Mouse (Mus musculus) limb, embryonic 15.5 days (tissue): ENCODE data around the gene Kxd1. TPM values are rescaled to one million over a fixed set of nuclear protein-coding genes. Genes with fewer than 3 reads are reported as not detected.

Experiments used
- ATAC-seq: fragments of 200-750 bp; cut with Nextera tagmentation; 2 replicates; pipeline ENCODE4 v1.8.0; 2017; ENCODE audit warnings: low read depth, moderate TSS enrichment; ENCODE audit not compliant: insufficient number of reproducible peaks, low FRiP score, low TSS enrichment
- H3K27ac ChIP-seq: fragments of 300-500 bp; sonication (generic); 2 replicates; pipeline ENCODE4 v1.5.1; 2015; ENCODE audit warnings: moderate library complexity, mild to moderate bottlenecking, inconsistent platforms
- H3K27me3 ChIP-seq: fragments of 300-500 bp; sonication (generic); 2 replicates; pipeline ENCODE4 v1.6.1; 2015; ENCODE audit warnings: inconsistent platforms
- H3K36me3 ChIP-seq: fragments of 300-500 bp; sonication (generic); 2 replicates; pipeline ENCODE4 v1.6.1; 2015; ENCODE audit warnings: inconsistent platforms
- H3K4me1 ChIP-seq: fragments of 300-500 bp; sonication (generic); 2 replicates; pipeline ENCODE4 v1.6.1; 2015; ENCODE audit warnings: inconsistent platforms
- H3K4me2 ChIP-seq: fragments of 300-500 bp; sonication (generic); 2 replicates; pipeline ENCODE4 v1.6.1; 2015; ENCODE audit warnings: mild to moderate bottlenecking, inconsistent platforms
- H3K4me3 ChIP-seq: fragments of 300-500 bp; sonication (generic); 2 replicates; pipeline ENCODE4 v1.5.1; 2015; ENCODE audit warnings: mild to moderate bottlenecking, inconsistent platforms
- H3K9ac ChIP-seq: fragments of 300-500 bp; sonication (generic); 2 replicates; pipeline ENCODE4 v1.6.1; 2015; ENCODE audit warnings: inconsistent platforms
- H3K9me3 ChIP-seq: fragments of 300-500 bp; sonication (generic); 2 replicates; pipeline ENCODE4 v1.6.1; 2016; ENCODE audit warnings: inconsistent platforms
- WGBS: fragments of 180-500 bp; shearing (Covaris S2); methylation state at CpG from one replicate; pipeline ENCODE4 v1.1.7; 2015; 5-methylcytosine and 5-hydroxymethylcytosine counted together
- polyA plus RNA-seq: library from polyadenylated mRNA; unstranded; fragments of >200 nt; fragmentation: Nextera tagmentation; extraction: Ambion mirVana; gene quantifications from 2 replicates; pipeline ENCODE4 v1.2.1, GENCODE M21; 2015

Gene Kxd1
- polyA plus RNA-seq, 1 experiment from 2014 or later: 55.1 TPM

DNA sequence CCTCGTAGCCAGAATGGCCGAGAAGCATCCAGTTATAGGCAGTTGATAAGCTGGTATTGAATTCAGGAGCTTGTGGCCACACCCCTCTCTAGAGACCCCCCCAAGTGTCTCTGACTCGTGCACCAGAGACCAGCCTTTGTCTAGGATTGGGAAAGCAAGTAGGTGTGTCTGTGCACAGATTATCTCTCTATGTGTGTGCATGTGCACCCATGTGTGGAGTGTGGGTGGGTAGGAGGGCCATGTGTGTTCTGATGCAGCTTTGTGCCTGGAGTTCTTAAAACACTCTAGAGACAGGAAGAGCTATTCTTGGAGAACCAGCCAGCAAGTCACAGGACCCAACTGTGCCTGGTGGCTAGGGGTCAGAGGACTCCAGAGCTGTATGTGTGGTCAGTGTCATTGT, 32.8 kb upstream of the Kxd1 start:
- 69% methylated on average over 3 of the region's 3 CpGs for WGBS
- Histone ChIP-seq H3K9me3 (no peaks in the 10 kb centered on the region), H3K36me3 (peaks cover 11% of the 10 kb centered on the region), H3K27me3 (no peaks in the 10 kb centered on the region), H3K9ac (no peak overlapping the region), H3K27ac (no peak overlapping the region), H3K4me3 (no peak overlapping the region), H3K4me1 (peaks cover 40% of the 10 kb centered on the region), H3K4me2 (no peak overlapping the region)
- ATAC-seq: no peak

DNA sequence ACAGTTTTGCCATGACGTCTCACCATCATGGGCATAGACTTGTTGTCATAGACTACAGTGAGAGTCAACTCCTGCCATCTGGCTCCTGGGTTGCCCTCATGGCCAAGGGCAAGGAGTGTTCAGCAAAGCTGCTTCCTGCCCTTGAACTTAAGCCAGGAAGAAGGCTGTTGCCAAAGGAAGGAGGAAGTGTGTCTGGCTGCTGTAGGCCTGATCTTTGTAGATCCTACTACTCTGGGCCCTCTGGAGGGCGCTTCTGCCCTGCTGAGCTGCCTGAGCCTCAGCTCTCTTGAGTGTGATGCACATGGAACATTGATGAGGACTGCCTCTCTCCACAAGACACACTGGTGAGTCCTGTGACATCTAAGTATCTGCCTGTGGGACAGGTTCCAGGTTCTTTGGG, 32.3 kb upstream of the Kxd1 start:
- H3K9ac ChIP-seq: no peak overlapping the region
- H3K4me1 ChIP-seq: peaks cover 36% of the 10 kb centered on the region
- no peak for ATAC-seq
- whole genome bisulfite sequencing: 83% methylated on average over 2 of the region's 2 CpGs
- no peak overlapping the region for H3K27ac ChIP-seq
- no peaks in the 10 kb centered on the region for H3K9me3 ChIP-seq
- peaks cover 11% of the 10 kb centered on the region for H3K36me3 ChIP-seq
- no peak overlapping the region for H3K4me2 ChIP-seq
- H3K4me3 ChIP-seq: no peak overlapping the region
- no peaks in the 10 kb centered on the region for H3K27me3 ChIP-seq

DNA sequence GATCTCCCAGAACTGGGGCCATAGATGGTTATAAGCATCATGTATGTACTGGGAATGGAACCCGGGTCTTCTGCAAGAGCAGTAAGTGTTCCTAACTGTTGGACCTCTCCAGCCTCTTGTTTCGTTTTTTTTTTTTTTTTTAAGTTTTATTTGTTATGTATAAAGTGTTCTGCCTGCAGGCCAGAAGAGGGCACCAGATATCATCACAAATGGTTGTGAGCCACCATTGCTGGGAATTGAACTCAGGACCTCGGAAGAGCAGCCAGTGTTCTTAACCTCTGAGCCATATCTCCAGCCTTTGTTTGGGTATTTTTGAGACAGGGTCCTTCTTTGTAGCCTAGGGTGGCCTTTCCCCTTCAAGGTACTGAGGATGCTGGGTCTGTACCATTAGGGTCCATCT, 31.2 kb upstream of the Kxd1 start:
- Histone ChIP-seq H3K36me3 (peaks cover 11% of the 10 kb centered on the region), H3K4me3 (no peak overlapping the region), H3K9ac (no peak overlapping the region), H3K9me3 (no peaks in the 10 kb centered on the region), H3K27ac (no peak overlapping the region), H3K27me3 (no peaks in the 10 kb centered on the region), H3K4me2 (no peak overlapping the region), H3K4me1 (peaks cover 29% of the 10 kb centered on the region)
- WGBS: 71% methylated on average over 3 of the region's 3 CpGs
- ATAC-seq: no peak

DNA sequence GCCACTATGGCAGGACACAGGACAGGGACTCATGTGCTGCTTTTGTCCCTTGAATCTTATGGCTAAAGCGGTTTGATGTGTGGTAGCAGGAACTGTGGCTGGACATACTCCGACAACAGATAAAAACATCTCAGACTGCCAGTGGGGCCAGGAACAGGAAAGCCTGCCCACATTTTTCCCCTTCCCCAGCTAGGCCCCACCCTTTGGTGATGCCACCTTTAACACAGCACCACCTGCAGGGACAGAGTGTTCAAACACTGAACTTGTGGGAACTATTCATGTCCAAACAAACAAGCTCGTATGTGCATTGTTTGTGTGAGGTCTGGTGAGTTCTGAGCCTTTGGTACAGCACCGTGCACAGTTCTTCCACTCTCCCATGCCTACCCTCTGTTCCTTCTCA, 30.6 kb upstream of the Kxd1 start:
- Histone ChIP-seq H3K4me1 (peaks cover 35% of the 10 kb centered on the region), H3K27ac (no peak overlapping the region), H3K9ac (0 out of 2 replicates have a peak overlapping the region, but pooled peaks have one; percentile 1), H3K36me3 (peaks cover 11% of the 10 kb centered on the region), H3K9me3 (no peaks in the 10 kb centered on the region), H3K27me3 (no peaks in the 10 kb centered on the region), H3K4me2 (no peak overlapping the region), H3K4me3 (no peak overlapping the region)
- no peak for ATAC-seq
- WGBS: 60% methylated on average over 4 of the region's 4 CpGs

DNA sequence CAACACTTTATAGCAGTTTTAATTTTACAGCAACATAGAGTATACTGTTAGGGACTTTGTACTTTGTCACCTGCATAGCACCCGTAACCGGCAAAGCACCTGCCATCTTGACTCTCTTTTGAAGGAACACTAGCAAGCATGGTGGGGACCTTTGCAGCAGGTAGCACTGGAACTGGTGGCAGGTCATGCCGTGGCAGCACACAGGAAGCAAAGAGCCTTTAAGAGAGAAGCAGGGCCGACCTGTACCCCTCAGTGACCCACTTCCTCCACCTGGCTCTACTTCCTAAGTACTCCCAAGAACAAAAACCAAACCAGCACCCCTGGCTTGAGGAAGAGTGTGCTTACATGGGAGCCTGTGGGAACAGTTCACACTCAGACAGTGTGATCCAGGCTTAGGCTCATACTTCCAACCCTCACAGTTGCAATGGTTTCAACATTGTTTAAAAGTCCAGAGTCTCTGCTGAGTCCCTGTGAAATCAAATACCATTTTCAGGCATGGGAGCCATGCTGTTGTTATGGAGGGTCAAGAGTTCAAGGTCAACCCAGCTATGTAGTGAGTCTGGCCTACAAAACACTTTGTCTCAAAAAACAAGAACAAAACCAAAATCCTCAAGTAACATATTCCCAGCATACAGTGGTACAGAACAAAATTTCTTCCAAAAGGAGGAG, 27.5 kb upstream of the Kxd1 start:
- Histone ChIP-seq H3K27ac (no peak overlapping the region), H3K9me3 (no peaks in the 10 kb centered on the region), H3K9ac (no peak overlapping the region), H3K4me2 (no peak overlapping the region), H3K4me3 (no peak overlapping the region), H3K4me1 (peaks cover 31% of the 10 kb centered on the region), H3K36me3 (peaks cover 8% of the 10 kb centered on the region; the same call in 1 of the 2 replicates), H3K27me3 (no peaks in the 10 kb centered on the region)
- no peak for ATAC-seq
- WGBS: 86% methylated on average over 4 of the region's 4 CpGs

DNA sequence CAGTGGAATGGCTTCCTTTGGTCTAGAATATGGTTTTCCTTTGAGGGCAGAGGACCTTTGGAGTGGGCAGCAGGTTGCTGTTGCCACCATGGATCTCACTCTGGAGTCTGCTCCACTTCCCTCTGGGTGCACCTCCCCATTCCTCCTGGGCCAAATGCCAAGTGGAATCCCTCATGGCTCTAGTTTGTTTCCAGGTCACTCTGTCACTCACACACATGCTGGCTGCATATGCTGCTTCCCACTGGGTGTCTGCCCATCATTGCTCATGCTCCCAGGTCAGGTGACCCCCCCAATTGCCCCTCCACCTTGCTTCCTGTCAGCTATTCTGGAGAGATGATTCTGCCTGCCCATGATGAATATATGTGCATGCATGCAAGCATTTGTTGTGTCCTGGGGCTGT, 26.0 kb upstream of the Kxd1 start:
- Histone ChIP-seq H3K36me3 (peaks cover 8% of the 10 kb centered on the region; the same call in 1 of the 2 replicates), H3K9ac (no peak overlapping the region), H3K4me3 (no peak overlapping the region), H3K27ac (no peak overlapping the region), H3K4me2 (no peak overlapping the region), H3K9me3 (no peaks in the 10 kb centered on the region), H3K27me3 (no peaks in the 10 kb centered on the region), H3K4me1 (peaks cover 25% of the 10 kb centered on the region)
- ATAC-seq: no peak

DNA sequence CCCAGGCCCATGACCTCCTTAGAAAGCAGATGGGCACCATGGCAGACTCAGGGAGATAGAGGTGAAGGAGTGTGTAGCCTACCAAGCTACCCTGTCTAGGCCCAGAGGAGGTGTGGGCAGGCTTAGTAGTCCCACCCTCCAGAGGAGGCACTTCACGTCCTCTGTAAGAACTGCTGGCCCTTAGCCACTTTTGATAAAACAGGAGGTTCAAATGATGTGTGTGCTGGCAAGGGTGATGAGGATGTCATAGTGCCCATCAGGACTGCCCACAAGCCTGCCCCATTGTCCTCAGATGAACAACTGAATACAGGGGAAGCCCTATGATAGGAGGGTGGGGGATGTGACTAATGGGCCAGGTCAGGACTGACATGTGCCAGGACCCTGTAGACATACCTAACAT, 25.1 kb upstream of the Kxd1 start:
- no peak for ATAC-seq
- H3K27ac ChIP-seq: no peak overlapping the region

DNA sequence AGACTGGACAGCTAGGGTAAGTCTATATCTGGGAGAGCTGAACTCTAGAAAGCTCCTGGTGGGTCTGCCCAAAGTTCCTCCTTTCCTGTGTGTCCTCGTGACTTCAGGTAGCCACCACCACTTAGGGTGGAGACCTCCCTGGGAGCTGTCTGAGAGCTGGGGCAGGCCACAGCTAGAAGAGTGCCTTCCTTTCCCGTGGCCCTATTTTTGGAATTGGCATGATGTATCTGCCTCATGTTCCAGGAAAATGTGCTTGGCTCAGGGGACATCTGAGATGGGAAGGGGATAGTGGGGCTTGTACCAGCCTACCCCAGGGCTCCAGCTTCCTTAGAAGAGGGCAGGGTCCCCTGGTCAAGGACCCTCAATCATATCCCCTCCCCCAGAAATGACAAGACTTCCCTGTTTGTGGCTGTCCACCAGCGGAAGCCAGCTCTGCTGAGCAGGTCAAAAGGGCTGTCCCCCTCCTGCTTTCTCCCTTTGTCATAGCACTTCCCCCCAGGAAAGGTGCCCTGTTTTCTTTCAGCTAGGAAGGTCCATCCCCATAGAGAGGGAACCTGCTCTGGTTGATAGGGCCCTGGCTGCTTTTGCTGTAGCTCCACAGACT, 23.9 kb upstream of the Kxd1 start:
- Histone ChIP-seq H3K9ac (no peak overlapping the region), H3K27me3 (no peaks in the 10 kb centered on the region), H3K36me3 (0 out of 2 replicates have a peak, but pooled peaks cover 3% of the 10 kb centered on the region), H3K4me3 (no peak overlapping the region), H3K4me2 (no peak overlapping the region), H3K4me1 (peaks cover 25% of the 10 kb centered on the region), H3K27ac (no peak overlapping the region), H3K9me3 (no peaks in the 10 kb centered on the region)
- ATAC-seq: no peak
- 68% methylated on average over 3 of the region's 3 CpGs for WGBS

More for the DNA sequence above, 25.1 kb upstream of the Kxd1 start:
- Histone ChIP-seq H3K36me3 (peaks cover 8% of the 10 kb centered on the region; the same call in 1 of the 2 replicates), H3K27me3 (no peaks in the 10 kb centered on the region), H3K9ac (no peak overlapping the region), H3K4me1 (peaks cover 24% of the 10 kb centered on the region), H3K4me3 (no peak overlapping the region), H3K4me2 (no peak overlapping the region), H3K9me3 (no peaks in the 10 kb centered on the region)
- 56% methylated on average over 1 of the region's 1 CpGs for WGBS

DNA sequence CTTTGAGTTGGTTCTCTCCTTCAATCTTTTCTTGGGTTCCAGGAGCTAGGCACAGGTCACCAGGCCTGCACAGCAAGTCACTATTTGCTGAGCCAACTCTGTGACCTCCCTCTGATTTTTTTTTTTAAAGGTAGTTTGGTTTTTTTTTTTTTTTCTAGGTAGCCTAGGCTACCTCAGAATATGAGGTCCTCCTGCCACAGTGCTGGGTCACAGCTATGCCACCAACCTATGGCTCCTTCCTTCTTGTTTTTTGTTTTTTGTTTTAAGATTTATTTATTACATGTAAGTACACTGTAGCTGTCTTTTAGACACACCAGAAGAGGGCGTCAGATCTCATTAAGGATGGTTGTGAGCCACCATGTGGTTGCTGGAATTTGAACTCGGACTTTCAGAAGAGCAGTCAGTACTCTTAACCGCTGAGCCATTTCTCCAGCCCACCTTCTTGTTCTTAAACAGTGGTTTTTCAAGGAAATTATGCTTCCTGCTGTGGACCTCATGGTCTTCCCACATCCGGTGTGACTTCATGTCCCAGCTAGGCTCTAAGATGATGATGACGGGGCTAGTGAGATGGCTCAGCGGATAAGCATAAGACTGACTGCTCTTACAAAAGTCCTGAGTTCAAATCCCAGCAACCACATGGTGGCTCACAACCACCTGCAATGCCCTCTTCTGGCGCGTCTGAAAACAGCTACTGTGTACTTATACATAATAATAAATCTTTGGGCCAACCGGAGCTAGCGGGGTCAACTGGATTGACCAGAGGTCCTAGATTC, 21.8 kb upstream of the Kxd1 start:
- Histone ChIP-seq H3K36me3 (no peaks in the 10 kb centered on the region), H3K9me3 (no peaks in the 10 kb centered on the region), H3K9ac (no peak overlapping the region), H3K4me1 (peaks cover 25% of the 10 kb centered on the region), H3K4me2 (no peak overlapping the region), H3K27ac (no peak overlapping the region), H3K27me3 (no peaks in the 10 kb centered on the region), H3K4me3 (no peak overlapping the region)
- WGBS: 92% methylated on average over 10 of the region's 10 CpGs
- no peak for ATAC-seq

DNA sequence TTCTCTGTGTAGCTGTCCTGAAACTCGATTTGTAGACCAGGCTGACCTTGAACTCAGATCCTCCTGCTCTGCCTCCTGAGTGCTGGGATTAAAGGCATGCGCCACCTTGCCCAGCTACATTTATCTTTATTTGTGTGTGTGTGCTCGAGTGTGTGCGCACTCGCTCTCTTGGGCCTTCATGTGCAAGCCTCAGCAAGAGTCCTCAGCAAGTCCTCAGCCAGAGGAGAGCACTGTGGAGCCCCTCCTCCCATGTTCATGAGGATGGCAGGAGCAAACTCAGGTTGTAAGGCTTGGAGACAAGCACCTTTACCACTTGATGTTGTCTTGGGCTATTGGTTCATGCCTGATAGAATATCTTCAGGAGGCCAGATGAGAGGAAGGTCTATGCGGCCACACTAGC, 20.0 kb upstream of the Kxd1 start:
- Histone ChIP-seq H3K36me3 (no peaks in the 10 kb centered on the region), H3K4me3 (no peak overlapping the region), H3K4me2 (no peak overlapping the region), H3K4me1 (peaks cover 18% of the 10 kb centered on the region; the same call in 1 of the 2 replicates), H3K9me3 (no peaks in the 10 kb centered on the region), H3K9ac (no peak overlapping the region), H3K27ac (no peak overlapping the region), H3K27me3 (no peaks in the 10 kb centered on the region)
- no peak for ATAC-seq
- 89% methylated on average over 6 of the region's 6 CpGs for WGBS

DNA sequence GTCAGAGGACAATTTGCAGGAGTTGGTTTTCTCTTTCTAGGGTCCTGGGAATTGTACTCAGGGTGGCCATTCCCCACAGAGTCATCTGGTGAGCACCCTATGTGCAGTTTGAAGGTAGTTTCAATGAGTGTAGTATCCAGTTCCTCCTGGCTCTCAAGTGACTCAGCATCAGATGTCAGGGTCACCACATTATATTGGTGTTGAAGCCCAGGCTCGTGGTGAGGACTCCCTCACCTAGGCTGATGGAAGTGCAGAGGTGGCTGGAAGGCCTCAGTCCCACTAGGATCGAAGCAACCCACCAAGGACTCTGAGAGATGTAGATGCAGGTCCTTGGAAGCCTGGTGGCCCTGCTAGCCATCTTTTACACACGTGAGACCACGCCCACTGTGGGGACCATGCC, 18.7 kb upstream of the Kxd1 start:
- no peak overlapping the region for H3K4me3 ChIP-seq
- 87% methylated on average over 4 of the region's 4 CpGs for WGBS
- H3K9me3 ChIP-seq: no peaks in the 10 kb centered on the region
- H3K27ac ChIP-seq: no peak overlapping the region
- no peak for ATAC-seq
- H3K27me3 ChIP-seq: no peaks in the 10 kb centered on the region
- H3K4me1 ChIP-seq: peaks cover 17% of the 10 kb centered on the region
- no peak overlapping the region for H3K9ac ChIP-seq
- no peaks in the 10 kb centered on the region for H3K36me3 ChIP-seq
- no peak overlapping the region for H3K4me2 ChIP-seq

DNA sequence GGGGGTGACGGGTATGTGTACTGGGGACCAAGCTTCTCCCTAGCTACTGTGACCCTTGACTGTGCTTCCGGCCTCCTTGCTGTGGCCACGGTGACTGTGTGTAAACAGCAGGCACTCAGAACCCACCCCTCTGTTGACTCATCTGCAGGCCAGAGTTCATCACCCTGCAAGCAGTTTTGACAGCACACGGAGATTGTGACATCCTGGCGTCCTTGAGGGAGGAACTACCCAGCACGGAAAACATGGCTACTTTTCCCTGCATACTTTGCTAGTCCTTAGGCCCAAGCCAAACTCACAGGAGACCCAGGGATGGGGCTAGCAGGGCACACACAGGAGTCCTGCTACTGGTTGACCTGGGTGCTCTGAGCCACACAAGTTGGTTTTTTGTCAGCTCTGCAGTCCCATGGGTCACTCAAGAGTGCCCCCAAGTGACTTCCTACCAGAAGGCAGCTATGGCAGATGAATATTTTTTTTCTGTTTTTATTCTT, 16.5 kb upstream of the Kxd1 start:
- no peak overlapping the region for H3K4me3 ChIP-seq
- H3K9me3 ChIP-seq: no peaks in the 10 kb centered on the region
- no peak for ATAC-seq
- no peak overlapping the region for H3K4me2 ChIP-seq
- H3K4me1 ChIP-seq: peaks cover 31% of the 10 kb centered on the region
- no peak overlapping the region for H3K27ac ChIP-seq
- WGBS: 76% methylated on average over 6 of the region's 6 CpGs
- H3K27me3 ChIP-seq: no peaks in the 10 kb centered on the region
- no peak overlapping the region for H3K9ac ChIP-seq
- no peaks in the 10 kb centered on the region for H3K36me3 ChIP-seq
